Mouse (Mus musculus): ENCODE data around the gene Btn2a2. TPM values are rescaled to one million over a fixed set of nuclear protein-coding genes. Genes with fewer than 3 reads are reported as not detected.
"Not testable (repeated sequence)": the region's sequence is repeated elsewhere in the genome, so short reads cannot be mapped to it uniquely, and the experiment has no call there.

The Btn2a2 gene
- total RNA-seq (2021): not detected

DNA sequence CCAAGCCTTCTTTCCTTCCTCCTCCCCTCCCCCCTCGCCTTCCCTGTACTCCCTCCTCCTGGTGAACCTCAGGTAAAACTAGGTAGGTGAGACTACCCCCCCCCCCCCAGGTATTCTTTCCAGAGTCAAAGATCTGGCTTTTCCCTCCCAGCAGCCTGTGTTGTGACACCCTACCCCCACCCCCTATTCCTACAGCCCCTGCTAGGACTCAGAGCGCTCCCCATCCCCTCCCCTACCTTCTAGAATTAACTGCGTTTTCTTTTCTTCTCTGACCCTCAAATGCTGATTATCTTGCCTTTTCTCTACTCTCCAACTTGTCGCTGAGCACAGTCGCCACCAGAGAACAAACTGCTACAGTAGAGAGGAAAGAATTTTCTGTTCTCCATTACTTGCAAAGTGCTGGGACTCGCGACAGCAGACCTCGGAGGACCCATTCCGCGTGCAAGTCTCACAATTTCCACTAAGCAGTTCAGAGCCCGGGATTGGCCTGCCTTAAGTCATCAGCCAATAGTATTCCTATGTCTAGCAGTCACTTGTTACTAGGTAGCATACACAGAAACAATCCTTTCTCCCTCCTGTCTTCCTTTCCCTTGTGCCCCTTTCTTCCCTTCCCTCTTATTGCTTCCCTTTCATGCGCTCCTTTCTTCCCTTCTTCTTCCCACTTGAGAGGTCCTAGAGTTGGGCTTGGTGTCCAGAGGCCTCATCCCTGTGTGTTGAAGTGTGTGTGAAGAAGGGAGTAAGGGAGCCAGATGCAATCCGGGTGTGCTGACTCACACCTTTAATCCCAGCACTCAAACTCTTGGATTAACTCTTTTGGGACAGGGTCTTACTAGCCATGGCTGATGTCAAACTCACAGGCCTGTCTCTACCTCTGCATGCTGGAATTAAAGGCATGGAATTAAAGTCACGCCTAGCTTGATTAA, at the start of gene Btn2a2:
Btn2a2 (minus strand) TSS at position 458 of the 923 bp plus-strand sequence.
- DNase-seq: peak; percentile 60
- intact Hi-C loops (cut with DNase I): no loop called here

GRCm38 (mm10) chr13:23538249-23538648, 49.6 kb upstream of the Btn2a2 start:
- intact Hi-C loops (cut with DNase I): no loop called here
- no peak for DNase-seq

GRCm38 (mm10) chr13:23537006-23537710, 48.5 kb upstream of the Btn2a2 start:
- intact Hi-C loops (cut with DNase I): no loop called here
- DNase-seq: no peak

DNA sequence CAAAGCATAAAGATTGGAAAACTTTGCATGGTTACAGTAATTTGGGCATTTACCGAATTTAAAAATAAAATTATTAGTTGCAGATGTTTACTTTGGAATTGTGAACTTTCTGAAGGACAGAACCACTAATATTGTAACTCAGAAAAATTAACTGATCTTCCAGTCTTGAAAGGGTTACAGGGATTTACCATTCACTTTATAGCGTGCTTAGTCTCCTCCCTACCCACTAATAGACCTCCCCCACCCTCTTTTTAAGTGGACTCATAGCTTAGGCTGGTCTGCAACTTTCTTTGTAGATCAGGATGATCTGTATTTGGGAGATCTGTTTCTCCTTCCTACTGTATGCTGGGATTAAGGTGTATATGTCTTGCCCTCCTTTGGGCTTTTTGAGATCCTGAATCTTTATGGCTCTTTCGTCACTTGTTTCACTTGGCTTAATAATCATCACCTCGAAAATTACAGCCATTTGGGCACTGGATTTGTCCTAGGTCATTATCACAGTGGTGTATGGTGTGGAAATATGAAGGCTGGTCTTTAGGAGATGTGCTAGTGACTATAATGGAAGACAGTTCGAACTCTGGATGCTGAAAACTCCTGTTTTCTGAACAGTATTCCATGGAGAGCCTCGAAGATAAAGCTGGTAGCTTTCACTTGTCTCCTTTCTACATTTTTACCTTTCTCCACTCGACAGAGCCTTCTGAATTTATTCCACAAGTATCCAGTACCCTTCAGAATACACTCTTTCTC, 47.6 kb upstream of the Btn2a2 start:
- DNase-seq: no peak
- intact Hi-C loops (cut with DNase I): no loop called here

GRCm38 (mm10) chr13:23535137-23536075, 46.7 kb upstream of the Btn2a2 start, which contains the start of gene Hist1h3g:
Hist1h3g (plus strand) TSS chr13:23535422.
- peak; percentile 90 for DNase-seq
- intact Hi-C loops (cut with DNase I): not testable (repeated sequence)

DNA sequence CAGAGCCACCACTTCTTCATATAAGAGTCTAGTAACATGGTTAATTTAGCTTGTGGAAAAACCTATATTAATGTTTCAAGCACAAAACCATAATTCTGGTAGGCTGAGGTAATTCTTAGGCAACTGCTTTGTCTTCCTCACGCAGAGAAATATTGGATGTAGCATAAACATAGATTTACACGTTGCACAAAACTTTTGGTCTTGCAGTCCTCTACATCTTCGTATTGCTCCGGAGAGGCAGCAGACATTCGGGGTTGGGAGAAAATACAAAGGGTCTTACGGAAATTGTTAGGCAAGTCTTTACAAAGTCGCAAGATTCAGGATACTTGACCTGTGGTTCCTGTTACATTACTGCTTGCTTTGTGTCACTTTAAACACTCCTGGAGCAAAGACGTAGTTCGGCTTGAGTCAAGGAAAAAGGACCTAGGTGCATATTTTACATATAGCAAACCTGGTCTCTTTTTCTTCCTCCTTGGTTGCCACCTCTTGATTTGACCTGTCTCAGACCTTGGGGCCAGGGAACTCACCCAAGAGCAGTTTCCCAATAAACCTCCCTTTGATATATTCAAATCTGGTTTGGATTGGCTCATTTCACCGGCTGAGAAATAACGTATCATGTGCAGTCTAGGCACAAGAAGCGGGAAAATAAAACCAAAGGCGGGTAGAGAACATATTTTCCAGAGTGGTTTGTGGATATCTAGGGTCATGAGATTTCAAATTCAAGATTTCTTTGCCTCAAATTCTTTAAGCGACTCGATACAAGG, 45.9 kb upstream of the Btn2a2 start:
- intact Hi-C loops (cut with DNase I): no loop called here

DNA sequence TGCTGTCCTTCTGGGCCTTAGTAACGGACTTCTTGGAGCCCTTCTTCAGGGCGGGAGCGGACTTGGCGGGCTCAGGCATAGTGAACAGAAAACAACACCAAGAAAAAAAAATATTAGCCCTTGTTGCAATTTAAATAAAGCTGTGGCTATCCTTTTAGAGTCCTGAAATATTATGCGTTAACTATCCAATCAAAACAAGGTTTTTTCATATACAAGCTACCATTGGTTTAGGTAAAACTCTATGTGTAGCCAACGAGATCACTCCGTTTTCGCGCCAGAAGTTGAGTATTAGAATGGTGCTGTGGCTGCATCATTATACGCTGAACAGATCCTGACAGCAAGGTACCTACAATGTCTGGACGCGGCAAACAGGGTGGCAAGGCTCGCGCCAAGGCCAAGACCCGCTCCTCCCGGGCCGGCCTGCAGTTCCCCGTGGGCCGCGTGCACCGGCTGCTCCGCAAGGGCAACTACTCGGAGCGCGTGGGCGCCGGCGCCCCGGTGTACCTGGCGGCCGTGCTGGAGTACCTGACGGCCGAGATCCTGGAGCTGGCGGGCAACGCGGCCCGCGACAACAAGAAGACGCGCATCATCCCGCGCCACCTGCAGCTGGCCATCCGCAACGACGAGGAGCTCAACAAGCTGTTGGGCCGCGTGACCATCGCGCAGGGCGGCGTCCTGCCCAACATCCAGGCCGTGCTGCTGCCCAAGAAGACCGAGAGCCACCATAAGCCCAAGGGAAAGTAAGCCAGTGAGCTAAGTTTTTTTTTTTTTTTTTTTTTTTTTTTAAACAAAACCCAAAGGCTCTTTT, 45.1 kb upstream of the Btn2a2 start, which contains the start of gene Hist1h2af:
Hist1h2af (plus strand) TSS at position 347 of the 808 bp plus-strand sequence.
- DNase-seq: peak; percentile 74
- intact Hi-C loops (cut with DNase I): not testable (repeated sequence)

More for the DNA sequence above, 45.9 kb upstream of the Btn2a2 start:
- no peak for DNase-seq

DNA sequence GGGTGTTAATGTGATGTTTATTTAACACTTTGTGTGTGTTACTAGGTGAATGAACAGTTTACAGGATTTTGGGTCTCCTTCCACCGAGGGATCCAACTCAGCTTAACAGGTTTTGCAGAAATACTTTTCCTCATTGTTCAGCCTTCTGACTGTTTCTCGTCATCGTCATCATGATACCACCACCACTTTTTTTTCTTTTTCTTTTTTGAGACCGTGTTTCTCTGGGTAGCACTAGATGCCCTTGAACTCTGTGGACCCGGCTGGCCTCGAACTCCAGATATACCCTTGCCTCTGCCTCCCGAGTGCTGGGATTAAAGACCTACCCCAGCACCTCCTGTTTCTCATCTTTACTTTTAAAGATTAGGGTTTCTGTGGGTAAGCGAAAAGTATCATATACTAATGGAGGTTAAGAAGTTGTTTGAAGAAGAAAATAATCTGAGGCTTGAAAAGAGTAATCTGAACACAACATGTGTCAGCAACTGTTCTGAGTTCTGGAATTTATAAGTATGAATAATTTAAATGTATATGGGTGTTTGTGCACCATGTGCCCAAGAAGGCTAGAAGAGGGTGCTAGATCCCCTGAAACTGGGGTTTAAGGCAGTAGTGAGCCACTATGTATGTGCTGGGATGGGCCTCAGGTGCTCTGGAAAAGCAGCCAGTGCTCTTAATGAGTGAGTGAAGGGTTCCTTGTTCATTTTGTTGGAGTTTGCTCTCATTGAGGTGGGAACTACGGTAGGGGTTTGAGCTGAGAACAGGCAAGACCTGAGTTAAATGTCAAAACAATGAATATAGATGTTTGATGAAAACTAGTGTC, 43.8 kb upstream of the Btn2a2 start:
- DNase-seq: no peak
- intact Hi-C loops (cut with DNase I): no loop called here

DNA sequence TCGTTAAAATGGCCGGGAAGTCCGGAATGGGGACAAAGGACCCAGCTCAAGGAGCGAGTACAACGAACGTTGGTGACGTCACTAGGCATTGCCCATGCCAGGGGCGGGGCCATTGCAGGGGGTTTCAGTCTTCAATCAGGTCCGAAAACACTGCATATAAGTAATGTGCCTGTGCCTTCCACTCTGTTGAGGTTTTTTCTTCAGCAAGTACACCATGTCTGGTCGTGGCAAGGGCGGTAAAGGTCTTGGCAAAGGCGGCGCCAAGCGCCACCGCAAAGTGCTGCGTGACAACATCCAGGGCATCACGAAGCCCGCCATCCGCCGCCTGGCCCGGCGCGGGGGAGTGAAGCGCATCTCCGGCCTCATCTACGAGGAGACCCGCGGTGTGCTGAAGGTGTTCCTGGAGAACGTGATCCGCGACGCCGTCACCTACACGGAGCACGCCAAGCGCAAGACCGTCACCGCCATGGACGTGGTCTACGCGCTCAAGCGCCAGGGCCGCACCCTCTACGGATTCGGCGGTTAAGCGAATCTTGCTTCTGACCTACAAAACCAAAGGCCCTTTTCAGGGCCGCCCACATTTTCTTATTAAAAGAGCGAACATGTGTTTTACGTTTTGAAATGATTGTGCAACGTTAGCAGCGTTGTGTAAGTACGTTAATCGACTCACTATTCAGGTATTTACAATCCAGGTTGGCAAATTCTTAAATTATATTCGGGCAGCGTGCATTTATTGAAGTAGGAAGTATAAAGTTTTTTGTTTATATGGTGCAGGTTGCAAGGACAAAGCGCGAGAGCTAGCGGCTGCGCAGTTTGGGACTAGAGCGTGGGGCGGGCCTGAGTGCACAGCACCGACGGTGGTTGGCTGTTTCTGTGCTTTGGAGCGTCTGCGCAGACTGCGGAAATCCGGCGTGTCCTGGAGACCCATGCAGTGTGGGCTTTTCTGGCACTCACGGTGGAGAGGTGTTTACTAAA, 42.5 kb upstream of the Btn2a2 start, which contains the start of gene Hist1h4h:
Hist1h4h (plus strand) TSS at position 150 of the 975 bp plus-strand sequence.
- intact Hi-C loops (cut with DNase I): no loop called here
- DNase-seq: peak; percentile 97

GRCm38 (mm10) chr13:23530181-23530900, 41.7 kb upstream of the Btn2a2 start:
- intact Hi-C loops (cut with DNase I): no loop called here

DNA sequence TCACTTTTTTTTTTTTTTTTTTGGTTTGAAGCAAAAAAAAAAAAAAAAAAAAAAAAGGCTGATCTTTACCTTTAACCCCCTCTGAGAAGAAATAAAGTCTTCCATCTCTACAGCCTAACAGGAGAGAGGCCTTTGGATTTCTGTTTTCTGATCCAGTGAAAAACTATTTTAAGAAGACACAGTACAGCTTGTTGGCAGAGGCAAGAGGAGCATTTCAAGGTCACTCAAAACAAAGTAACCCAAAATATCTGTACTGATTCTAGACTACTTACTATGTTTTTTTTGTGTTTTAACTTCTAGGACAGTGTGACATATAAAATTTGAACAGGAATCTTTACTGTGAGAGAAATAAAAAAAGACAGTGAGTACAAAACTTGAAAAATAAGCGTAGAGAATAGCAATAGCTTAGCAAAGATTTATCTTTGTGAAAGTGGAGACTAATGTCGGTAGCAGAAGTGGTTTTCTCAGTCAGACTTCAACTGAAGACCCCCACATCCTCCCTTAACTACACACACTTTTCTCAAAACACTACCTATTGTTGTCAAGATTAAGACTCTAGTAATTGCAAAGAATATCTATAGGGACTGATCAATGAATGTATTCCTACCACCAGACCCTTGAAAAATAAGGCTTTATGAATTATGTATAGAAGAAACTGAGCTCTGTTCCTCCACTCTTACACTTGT, 41.0 kb upstream of the Btn2a2 start:
- no peak for DNase-seq
- intact Hi-C loops (cut with DNase I): loop anchor here (5.0 kb wide), 1 partner anchor 1502 kb away; no protein-coding TSS in a partner anchor

More at GRCm38 (mm10) chr13:23530181-23530900, 41.7 kb upstream of the Btn2a2 start:
- DNase-seq: peak; percentile 30

- intact Hi-C loops (cut with DNase I): loop anchor here (5.0 kb wide), 1 partner anchor 1502 kb away; no protein-coding TSS in a partner anchor
Observed at GRCm38 (mm10) chr13:23529005-23529404, 40.3 kb upstream of the Btn2a2 start.

DNA sequence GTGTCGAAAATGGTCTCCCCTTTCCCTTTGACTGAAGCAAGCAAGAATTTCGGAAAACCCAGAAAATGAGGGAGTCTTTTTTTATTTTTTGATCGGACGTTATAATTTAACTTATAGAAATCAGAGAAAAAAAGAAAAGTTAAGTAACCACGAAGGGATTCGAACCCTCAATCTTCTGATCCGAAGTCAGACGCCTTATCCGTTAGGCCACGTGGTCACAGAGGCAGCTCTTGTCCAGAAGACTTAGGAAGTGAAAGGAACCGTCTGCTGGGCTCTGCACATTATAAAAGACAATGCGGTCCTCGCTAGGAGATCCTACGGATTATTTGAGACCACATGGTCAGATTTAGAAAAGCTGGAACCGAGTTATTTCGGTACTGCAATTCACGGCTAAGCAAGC, 37.7 kb upstream of the Btn2a2 start:
- intact Hi-C loops (cut with DNase I): loop anchor here (5.0 kb wide), 1 partner anchor 1499 kb away; no protein-coding TSS in a partner anchor
- DNase-seq: peak; percentile 88

More at GRCm38 (mm10) chr13:23529005-23529404, 40.3 kb upstream of the Btn2a2 start:
- no peak for DNase-seq

- no peak for DNase-seq
- intact Hi-C loops (cut with DNase I): loop anchor here (5.0 kb wide), 1 partner anchor 1499 kb away; no protein-coding TSS in a partner anchor
Observed at GRCm38 (mm10) chr13:23525901-23526300, 37.2 kb upstream of the Btn2a2 start.
